Mouse (Mus musculus): ENCODE results near the gene Crtap. TPM values are rescaled to one million over a fixed set of nuclear protein-coding genes. Genes with fewer than 3 reads are reported as not detected.

The Crtap gene
- total RNA-seq (2021): 100 to 1,000 TPM; 102 to 103 TPM
- polyA plus RNA-seq (2012; rRNA removed): 405 and 495 TPM in 2 replicates
- long read RNA-seq, transcript Crtap-201 (7 exons, 1,674 nt): major isoform, 86 of 92 reads
- long read RNA-seq, partial matches to known transcripts: 3 of 92 reads
- long read RNA-seq, other reads (novel, unspliced or antisense): 2 of 92 reads

- peak; percentile 86 for DNase-seq
These were observed at the start of gene Crtap for GRCm38 (mm10) chr9:114389905-114390748. Gene Crtap (minus strand): TSS chr9:114390675.

DNA sequence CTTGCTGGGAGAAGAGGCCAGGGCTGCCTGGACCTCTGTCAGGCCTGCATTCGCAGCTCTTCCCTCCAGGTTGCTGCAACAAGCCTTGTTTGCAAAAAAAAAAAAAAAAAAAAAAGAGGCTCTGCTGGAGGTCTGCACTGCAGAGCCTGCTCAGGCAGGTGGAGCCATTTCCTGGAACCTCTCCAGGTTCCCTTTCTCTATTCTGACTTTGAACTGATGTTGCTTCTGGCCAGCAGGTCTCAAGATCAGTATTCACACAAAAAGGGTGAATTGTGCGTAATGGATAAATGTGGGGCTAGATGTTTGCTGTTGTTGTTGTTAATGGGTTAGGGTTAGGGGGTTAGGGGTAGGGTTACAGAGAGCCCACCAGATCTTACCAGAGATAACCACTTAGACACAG, 45.2 kb upstream of the Crtap start:
- DNase-seq: no peak

GRCm38 (mm10) chr9:114428103-114428834, 37.8 kb upstream of the Crtap start:
- no peak for DNase-seq

DNA sequence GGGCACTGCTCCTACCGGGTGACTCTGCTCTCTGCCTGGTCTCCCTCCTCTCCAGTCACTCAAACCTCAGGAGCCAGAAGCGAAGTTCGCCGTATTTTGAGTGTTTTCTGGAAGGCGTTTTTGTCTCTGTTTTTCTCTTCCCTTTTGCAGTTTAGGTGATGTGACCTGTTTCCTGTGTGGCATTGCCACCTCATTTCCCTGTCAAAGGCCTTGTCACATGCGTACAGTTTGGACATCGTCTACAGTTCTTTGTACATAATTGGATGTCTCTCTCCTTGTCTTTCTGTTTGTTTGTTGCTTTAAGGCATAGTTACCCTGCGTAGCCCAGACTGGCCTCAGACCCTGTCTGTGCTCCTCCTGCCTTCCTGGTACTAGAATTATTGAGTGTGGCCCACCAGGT, 37.0 kb upstream of the Crtap start:
- DNase-seq: no peak

DNA sequence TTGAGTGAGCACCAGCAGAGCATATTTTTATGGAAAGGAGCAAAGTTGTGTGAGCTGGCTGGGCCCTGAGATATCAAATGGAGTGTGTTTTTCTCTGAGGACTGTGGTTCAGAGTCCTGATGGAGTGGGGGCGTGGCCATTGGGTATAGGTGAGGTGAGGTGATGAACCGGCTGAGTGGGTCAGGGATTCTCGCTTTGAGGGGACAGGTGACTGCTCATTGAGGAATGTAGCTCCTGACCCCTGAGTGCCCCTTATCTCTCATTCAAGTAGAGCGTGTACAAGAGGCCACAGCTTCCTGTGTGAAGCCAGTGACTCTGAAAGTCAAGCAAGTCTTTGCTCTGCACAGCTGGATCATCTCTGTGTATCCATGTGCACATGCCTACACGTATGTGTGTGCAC, 35.7 kb upstream of the Crtap start:
- DNase-seq: no peak

DNA sequence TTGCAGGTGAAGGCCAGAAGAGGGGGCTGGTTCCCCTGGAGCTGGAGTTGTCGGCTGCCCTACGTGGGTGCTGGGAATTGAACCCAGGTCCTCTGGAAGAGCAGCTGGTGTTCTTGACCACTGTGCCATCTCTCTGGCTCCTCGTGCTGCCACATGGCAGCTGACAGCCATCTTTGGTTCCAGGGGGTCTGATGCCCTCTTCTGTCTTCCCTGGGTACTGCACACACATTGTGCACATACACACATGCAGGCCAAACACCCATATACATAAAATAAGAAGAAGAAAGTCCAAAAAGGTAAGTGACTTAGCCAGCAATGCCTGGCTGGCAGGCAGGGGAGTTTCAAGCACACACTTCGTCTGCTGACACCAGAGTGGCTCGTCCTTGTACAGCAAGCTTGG, 35.1 kb upstream of the Crtap start:
- no peak for DNase-seq

- no peak for DNase-seq
These were observed 31.3 kb upstream of the Crtap start for GRCm38 (mm10) chr9:114421797-114422196.

GRCm38 (mm10) chr9:114421045-114421444, 30.6 kb upstream of the Crtap start:
- DNase-seq: no peak

- no peak for DNase-seq
These were observed 30.0 kb upstream of the Crtap start for GRCm38 (mm10) chr9:114420443-114420842.

GRCm38 (mm10) chr9:114418187-114418586, 27.7 kb upstream of the Crtap start:
- DNase-seq: peak; percentile 27

GRCm38 (mm10) chr9:114416646-114417517, 26.4 kb upstream of the Crtap start:
- DNase-seq: no peak

- DNase-seq: no peak
These were observed 25.2 kb upstream of the Crtap start for GRCm38 (mm10) chr9:114415701-114416100.

DNA sequence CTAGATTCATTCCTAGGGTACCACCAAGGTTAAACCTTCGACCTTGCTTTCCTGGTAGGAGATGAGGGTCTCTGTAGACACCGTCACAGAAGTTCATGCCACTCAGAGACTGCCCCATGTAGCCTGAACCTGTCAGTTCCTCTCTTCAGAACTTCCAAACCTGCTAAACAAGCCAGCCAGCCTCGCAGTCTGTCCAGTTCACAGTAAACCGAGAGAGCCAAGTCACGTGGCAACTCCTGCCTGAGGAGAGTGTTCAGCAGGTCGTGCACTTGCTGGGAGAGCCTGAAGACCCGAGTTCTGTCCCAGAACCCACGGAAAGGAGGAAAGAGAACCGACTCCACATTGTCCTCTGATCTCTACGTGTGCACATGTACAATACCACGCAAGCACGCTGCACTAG, 23.4 kb upstream of the Crtap start:
- DNase-seq: no peak

- no peak for DNase-seq
These were observed 21.9 kb upstream of the Crtap start for GRCm38 (mm10) chr9:114412406-114412805.

- no peak for DNase-seq
These were observed 20.8 kb upstream of the Crtap start for GRCm38 (mm10) chr9:114411295-114411694.

DNA sequence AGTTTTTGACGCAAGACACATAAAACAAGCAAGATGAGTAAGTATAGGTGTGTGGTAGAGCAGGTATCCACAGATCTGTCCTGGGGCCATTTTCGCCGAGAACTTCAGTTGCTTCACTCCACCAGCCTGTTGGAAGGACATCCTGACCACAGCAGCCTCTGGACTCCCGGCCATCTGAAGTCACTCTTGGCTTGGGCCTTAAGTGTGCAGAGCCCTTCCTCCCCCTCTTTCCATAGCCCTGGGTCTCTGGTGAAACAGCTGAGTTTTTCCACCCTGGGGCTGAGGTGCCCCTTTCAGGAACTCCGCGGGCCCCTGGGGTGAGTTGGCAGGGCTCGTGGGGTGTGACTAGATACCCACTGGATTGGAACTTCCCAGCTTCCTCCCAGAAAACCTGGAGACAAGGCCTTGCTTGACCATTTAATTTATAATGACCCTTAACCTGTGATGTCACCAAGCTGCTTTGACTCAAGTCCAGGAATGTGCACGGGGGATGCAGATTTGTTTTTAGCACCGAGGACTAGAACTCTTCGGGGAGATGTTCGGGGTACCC, 19.9 kb upstream of the Crtap start:
- no peak for DNase-seq

GRCm38 (mm10) chr9:114407676-114408075, 17.2 kb upstream of the Crtap start:
- DNase-seq: no peak

DNA sequence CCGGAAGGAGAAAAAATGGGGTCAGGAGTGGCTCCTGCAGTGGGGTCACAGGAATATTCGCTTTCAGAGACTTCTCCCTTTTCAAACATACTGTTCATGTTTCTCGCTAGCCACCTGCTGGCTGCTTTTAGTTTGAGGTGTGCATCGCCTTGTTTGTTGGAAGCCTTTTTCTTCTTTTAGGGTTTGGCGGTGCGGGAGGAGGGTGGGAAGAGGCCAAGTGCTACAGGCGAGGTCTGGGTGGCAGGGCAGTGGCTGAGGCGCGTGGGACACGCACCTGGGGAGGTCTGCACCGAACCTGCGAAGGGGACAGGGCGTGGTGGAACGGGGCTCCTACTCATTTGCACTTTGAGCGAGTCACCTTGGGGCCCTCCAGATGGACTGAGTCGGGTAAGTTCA, 11.2 kb upstream of the Crtap start:
- no peak for DNase-seq

DNA sequence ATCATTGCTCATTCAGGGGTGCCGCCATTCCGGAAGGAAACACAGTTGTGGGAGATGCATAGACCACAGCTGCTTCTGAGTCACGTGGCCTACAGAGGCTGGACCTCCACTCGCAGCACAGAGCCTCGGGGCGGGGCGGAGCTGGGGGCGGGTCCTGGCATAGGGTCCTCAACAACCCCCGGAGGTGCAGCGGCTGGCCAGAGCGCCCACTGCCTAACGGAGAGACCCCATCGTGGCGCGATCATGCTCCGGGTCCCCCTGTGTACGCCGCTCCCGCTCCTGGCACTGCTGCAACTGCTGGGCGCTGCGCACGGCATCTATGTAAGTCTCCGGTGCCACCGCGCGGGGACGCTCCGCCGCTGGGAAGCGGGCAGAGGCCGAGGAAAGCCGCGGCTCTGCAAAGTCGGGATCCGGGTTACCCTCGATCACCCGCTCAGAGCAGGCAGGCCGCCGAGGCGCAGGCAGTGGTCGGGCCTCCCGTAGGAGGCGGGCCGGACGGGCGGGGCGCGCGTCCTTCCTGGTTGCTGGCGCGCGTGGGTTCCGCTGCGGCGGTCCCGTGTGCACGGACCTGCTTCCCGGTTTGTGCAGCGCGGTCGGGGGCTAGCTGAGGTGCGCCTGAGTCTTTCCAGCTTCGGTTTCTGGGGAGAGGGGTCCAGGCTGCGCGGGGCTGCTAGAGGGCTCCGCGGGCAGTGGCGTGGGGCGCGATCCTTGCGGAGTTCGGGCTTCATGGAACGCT, 10.6 kb upstream of the Crtap start, which contains the start of the genes Glb1 and Tmppe:
Gene Glb1, plus strand, starts transcription at position 128 of the 736 bp plus-strand sequence.
Gene Tmppe, plus strand, starts transcription at position 157 of the 736 bp plus-strand sequence.
- peak; percentile 90 for DNase-seq

- DNase-seq: no peak
These were observed 10.1 kb upstream of the Crtap start for GRCm38 (mm10) chr9:114400588-114400948.

GRCm38 (mm10) chr9:114399680-114400079, 9.2 kb upstream of the Crtap start:
- no peak for DNase-seq
